Mouse (Mus musculus) Patski (cell line): ENCODE measurements around the gene Slc35d2. TPM values are rescaled to one million over a fixed set of nuclear protein-coding genes. Genes with fewer than 3 reads are reported as not detected.
A peak's percentile ranks its signal among the peaks of the same experiment; 100 is the strongest.

ENCODE experiments used
- ATAC-seq: fragments of 100-300 bp; one replicate; pipeline ENCODE4 v1.8.0; 2021
- CTCF ChIA-PET: fragments of 350-600 bp; sonication (Branson Sonifier 250); formaldehyde crosslinking; loops from one replicate; lab custom pipeline; 2022; ENCODE audit warnings: inconsistent platforms; lab: Charles Lee
- POLR2A ChIA-PET: fragments of 350-600 bp; sonication (Branson Sonifier 250); formaldehyde crosslinking; loops from one replicate; lab custom pipeline; 2022; ENCODE audit warnings: antibody characterized with exemption, inconsistent platforms; lab: Charles Lee
- DNase-seq: peaks from one replicate; pipeline ENCODE4 v3.0.0-alpha.2; 2011; ENCODE audit warnings: low read depth, low spot score
- H3K27me3 ChIP-seq: fragments of 371-371 bp; one replicate; pipeline ENCODE4 v1.5.1; 2021
- CTCF ChIP-seq: fragments of 100-300 bp; IDR thresholded peaks from one replicate; pipeline ENCODE4 v1.5.1; 2021
- in situ Hi-C: fragments of 300-500 bp; cut with MboI; formaldehyde crosslinking; loops from 3 replicates; pipeline ENCODE4 v1.11.1; 2018; ENCODE audit warnings: low pct_unique_long_range_greater_than_20kb, mixed read lengths
- polyA plus RNA-seq: library from polyadenylated mRNA; unstranded; gene quantifications from one replicate; pipeline ENCODE4 v1.2.3, GENCODE M21; 2021

The Slc35d2 gene
- polyA plus RNA-seq, 1 experiment from 2014 or later = 12.6 TPM

GRCm38 (mm10) chr13:64123491-64124188 is 5.5 kb downstream of the Slc35d2 start:
- H3K27me3 ChIP-seq = no peaks in the 10 kb centered on the region
- TF ChIP-seq CTCF = no peak
- DNase-seq (no peak), ATAC-seq (no peak)
- ChIA-PET CTCF (no interaction called here), POLR2A (no interaction called here)
- in situ Hi-C loops = no loop called here

DNA sequence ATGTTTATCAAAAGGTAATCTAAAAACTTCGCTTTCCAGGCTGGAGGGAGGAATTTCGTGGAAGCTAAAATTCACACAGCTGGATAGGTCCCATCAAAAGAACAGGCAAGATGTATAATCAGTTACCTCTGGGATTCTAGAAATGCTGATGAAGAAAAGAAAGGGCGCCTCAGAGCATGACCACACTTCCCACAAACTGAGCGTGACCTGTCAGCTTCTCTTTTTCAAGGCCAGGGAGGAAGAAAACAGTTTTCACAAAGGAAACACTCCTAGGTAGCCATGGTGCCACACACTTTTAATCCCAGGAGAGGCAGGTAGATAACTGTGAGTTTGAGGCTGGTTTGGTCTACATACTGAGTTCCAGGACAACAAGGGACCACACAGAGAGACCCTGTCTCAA is 8.4 kb downstream of the Slc35d2 start:
- DNase-seq (no peak), ATAC-seq (no peak)
- CTCF ChIA-PET = interaction anchor here (1.5 to 1.7 kb wide), 3 partner anchors 9 to 29 kb away, joined by 3 to 4 read pairs (median 3); no protein-coding TSS in a partner anchor
- no peaks in the 10 kb centered on the region for H3K27me3 ChIP-seq
- in situ Hi-C loops = no loop called here
- POLR2A ChIA-PET = interaction anchor here (0.6 to 0.7 kb wide), 3 partner anchors 8 to 11 kb away, joined by 3 to 7 read pairs (median 5); no protein-coding TSS in a partner anchor
- no peak for TF ChIP-seq CTCF

GRCm38 (mm10) chr13:64117442-64117841 is 11.7 kb downstream of the Slc35d2 start:
- DNase-seq (no peak), ATAC-seq (no peak)
- H3K27me3 ChIP-seq = no peaks in the 10 kb centered on the region
- ChIA-PET CTCF (interaction anchor here (1.2 to 2.0 kb wide), 6 partner anchors 9 to 34 kb away, joined by 3 to 10 read pairs (median 3); no protein-coding TSS in a partner anchor), POLR2A (interaction anchor here (0.6 to 0.8 kb wide), 2 partner anchors 11 to 555 kb away, joined by 4 to 5 read pairs; no protein-coding TSS in a partner anchor)
- in situ Hi-C loops = no loop called here
- TF ChIP-seq CTCF = peak; percentile 64

DNA sequence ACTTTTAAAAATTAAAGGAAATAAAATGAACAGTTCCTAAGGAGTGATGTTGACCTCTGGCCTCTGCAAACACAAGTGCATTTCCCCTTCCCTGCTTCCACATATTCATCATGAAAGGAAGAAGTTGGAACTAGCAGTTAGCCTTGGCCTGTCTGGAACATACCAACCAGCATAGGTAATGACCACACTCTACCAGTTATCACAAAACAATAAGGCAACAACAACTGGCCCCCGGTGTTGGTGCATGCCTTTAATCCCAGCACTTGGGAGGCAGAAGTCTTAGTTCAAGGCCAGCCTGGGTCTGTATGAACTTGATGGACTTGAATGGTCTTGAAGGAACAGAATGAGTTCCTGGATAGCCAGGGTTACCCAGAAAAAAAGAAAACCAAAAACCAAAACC is 18.7 kb downstream of the Slc35d2 start:
- TF ChIP-seq CTCF = no peak
- in situ Hi-C loops = no loop called here
- ChIA-PET CTCF (no interaction called here), POLR2A (interaction anchor here (0.7 kb wide), 1 partner anchor 10 kb away, joined by 5 read pairs; no protein-coding TSS in a partner anchor)
- H3K27me3 ChIP-seq = no peaks in the 10 kb centered on the region
- DNase-seq (no peak), ATAC-seq (no peak)

DNA sequence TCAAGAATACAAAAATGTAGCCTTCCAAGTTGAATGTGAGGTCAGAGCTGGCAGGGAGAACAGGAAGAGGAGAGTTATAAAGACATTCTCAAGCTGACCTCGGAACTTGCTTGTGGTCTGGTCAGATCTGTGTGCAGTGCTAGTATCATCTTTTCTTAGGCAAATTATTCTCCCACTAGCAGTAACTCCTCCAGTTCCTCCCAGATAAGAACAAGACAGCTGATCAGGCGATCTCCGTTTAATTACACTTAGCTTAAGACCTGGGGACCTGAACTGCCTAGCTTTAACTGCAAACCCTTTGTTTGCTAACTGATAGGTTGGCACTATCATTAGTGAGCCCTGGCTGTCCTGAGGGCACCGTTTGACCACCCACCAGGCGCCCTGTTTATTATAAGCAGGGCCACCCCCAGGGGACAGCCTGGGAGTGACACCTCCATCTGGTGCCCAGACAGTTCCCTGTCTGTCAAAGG is 20.8 kb downstream of the Slc35d2 start:
- DNase-seq (no peak), ATAC-seq (no peak)
- in situ Hi-C loops = no loop called here
- TF ChIP-seq CTCF = no peak
- H3K27me3 ChIP-seq = no peaks in the 10 kb centered on the region
- POLR2A ChIA-PET = no interaction called here
- CTCF ChIA-PET = interaction anchor here (1.0 to 1.4 kb wide), 3 partner anchors 9 to 10 kb away, joined by 3 read pairs; no protein-coding TSS in a partner anchor

- CTCF ChIA-PET = interaction anchor here (1.4 kb wide), 1 partner anchor 9 kb away, joined by 3 read pairs; no protein-coding TSS in a partner anchor
- DNase-seq (no peak), ATAC-seq (no peak)
- POLR2A ChIA-PET = no interaction called here
- in situ Hi-C loops = no loop called here
- no peaks in the 10 kb centered on the region for H3K27me3 ChIP-seq
- no peak for TF ChIP-seq CTCF
Observed at GRCm38 (mm10) chr13:64107535-64107934, 21.6 kb downstream of the Slc35d2 start.

- TF ChIP-seq CTCF = no peak
- CTCF ChIA-PET = interaction anchor here (1.4 kb wide), 1 partner anchor 9 kb away, joined by 3 read pairs; no protein-coding TSS in a partner anchor
- POLR2A ChIA-PET = no interaction called here
- DNase-seq (no peak), ATAC-seq (no peak)
- in situ Hi-C loops = no loop called here
- no peaks in the 10 kb centered on the region for H3K27me3 ChIP-seq
Observed at GRCm38 (mm10) chr13:64107105-64107504, 22.1 kb downstream of the Slc35d2 start.

DNA sequence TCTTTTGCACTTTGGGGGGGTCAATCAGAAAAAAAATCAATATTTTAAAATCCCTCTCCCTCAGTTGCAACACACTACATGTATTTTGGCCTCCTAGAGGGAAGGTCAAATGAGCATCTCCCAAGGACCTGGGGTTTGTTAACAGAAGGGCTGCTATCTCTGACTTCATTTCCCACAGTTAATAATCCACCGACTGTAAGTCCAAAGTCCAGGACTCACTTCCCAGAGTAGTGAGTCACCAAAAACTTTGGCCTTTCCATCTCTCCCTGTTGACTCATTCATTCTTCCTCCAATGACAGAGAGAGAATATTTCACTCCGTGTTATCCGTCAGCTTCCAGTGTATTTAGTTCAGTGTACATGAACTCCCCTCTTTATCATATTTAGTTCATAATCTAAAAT is 23.5 kb downstream of the Slc35d2 start:
- DNase-seq (no peak), ATAC-seq (peak; percentile 94)
- TF ChIP-seq CTCF = no peak
- ChIA-PET POLR2A (interaction anchor here (0.6 kb wide), 1 partner anchor 251 kb away, joined by 3 read pairs; no protein-coding TSS in a partner anchor), CTCF (interaction anchor here (1.3 kb wide), 1 partner anchor 39 kb away, joined by 4 read pairs; no protein-coding TSS in a partner anchor)
- in situ Hi-C loops = no loop called here
- H3K27me3 ChIP-seq = no peaks in the 10 kb centered on the region

DNA sequence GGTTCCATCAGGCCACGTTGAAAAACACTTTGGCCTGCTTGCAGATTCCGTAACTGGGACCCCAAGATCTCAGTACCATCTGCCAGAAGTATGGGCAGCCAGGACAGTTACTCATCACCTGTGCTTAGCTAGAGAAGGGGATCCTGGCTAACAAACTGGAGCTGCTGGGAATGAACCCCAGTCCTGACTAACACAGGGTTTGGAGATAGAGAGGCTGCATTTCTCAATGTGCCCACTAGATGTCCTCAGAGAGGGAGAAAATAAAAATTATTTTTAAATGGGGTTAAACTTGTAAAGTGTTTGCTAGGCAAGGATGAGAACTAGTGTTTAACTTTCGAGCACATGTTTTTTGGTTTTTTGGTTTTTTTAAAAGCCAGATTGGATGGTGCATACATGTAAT is 29.0 kb downstream of the Slc35d2 start:
- DNase-seq = no peak
- ChIA-PET CTCF (interaction anchor here (0.9 to 4.0 kb wide), 12 partner anchors 9 to 63 kb away, joined by 3 to 12 read pairs (median 4); partner anchors contain the start of genes Hsd17b3 and Slc35d2), POLR2A (interaction anchor here (0.6 kb wide), 1 partner anchor 16 kb away, joined by 3 read pairs; no protein-coding TSS in a partner anchor)
- H3K27me3 ChIP-seq = no peaks in the 10 kb centered on the region
- in situ Hi-C loops = no loop called here
- no peak for ATAC-seq
- TF ChIP-seq CTCF = peak; percentile 76

DNA sequence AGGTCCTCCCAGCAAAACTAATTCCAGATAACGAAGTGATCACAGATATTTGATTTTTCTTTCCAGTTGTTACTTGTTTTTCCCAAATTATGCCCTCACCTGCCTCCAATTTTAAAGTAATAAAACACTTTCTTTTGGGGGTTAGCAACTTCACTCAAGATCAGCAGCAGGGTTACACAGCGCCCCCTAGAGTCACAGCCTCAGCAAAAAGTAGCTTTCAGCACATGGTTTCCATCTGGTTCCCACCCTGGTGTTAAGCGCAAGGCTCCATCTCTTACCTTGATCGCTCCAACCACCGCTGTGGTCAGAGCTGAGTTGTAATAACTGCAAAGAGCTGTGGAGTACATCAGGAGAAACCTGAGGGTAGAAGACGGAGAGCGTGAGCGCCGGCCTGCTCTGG is 30.2 kb downstream of the Slc35d2 start:
- CTCF ChIA-PET = interaction anchor here (1.0 to 4.0 kb wide), 7 partner anchors 9 to 62 kb away, joined by 3 to 12 read pairs (median 3); partner anchors contain the start of genes Hsd17b3 and Slc35d2

More for the DNA sequence above, 30.2 kb downstream of the Slc35d2 start:
- in situ Hi-C loops = no loop called here
- no peak for ATAC-seq
- H3K27me3 ChIP-seq = no peaks in the 10 kb centered on the region
- peak; percentile 71 for TF ChIP-seq CTCF
- POLR2A ChIA-PET = interaction anchor here (0.6 kb wide), 1 partner anchor 104 kb away, joined by 4 read pairs; no protein-coding TSS in a partner anchor
- no peak for DNase-seq
